Mouse (Mus musculus) heart, adult 18-20 months (tissue): ENCODE results near the gene Trim54. TPM values are rescaled to one million over a fixed set of nuclear protein-coding genes. Genes with fewer than 3 reads are reported as not detected.

ENCODE experiments used
- DNase-seq, 2 experiments: peaks; one replicate each; pipeline ENCODE4 v3.0.0; 2021 to 2022; ENCODE audit warnings: mixed read lengths in 1 of 2
- long read RNA-seq, 2 experiments: library from polyadenylated mRNA; stranded (forward); transcript quantifications; one replicate each; pipeline ENCODE4 v2.0.0; 2021
- total RNA-seq, 2 experiments: library from RNA; stranded (reverse); gene quantifications; 2 replicates each; pipeline ENCODE4 v1.2.3; 2021

The Trim54 gene
- total RNA-seq, result 100 to 1,000 TPM; 344 to 355 TPM
- long read RNA-seq, experiment 1, transcript Trim54-201 (9 exons, 1,434 nt), result major isoform, 359 of 402 reads
- long read RNA-seq, experiment 1, partial matches to known transcripts, result 26 of 402 reads
- long read RNA-seq, experiment 1, other reads (novel, unspliced or antisense), result 17 of 402 reads
- long read RNA-seq, experiment 2, transcript Trim54-201 (9 exons, 1,434 nt), result major isoform, 219 of 264 reads
- long read RNA-seq, experiment 2, partial matches to known transcripts, result 37 of 264 reads
- long read RNA-seq, experiment 2, other reads (novel, unspliced or antisense), result 8 of 264 reads

GRCm38 (mm10) chr5:31116354-31116753 is at the start of gene Trim54:
Gene Trim54 (plus strand): TSS chr5:31116712.
- DNase-seq, result peak; percentile 69 to 81

- no peak for DNase-seq
Measured at GRCm38 (mm10) chr5:31069810-31070209, 46.7 kb upstream of the Trim54 start.

GRCm38 (mm10) chr5:31071059-31071458 is 45.5 kb upstream of the Trim54 start:
- DNase-seq, result no peak

- DNase-seq, result no peak
Measured at GRCm38 (mm10) chr5:31071821-31072220, 44.7 kb upstream of the Trim54 start.

GRCm38 (mm10) chr5:31073176-31073575 is 43.3 kb upstream of the Trim54 start:
- DNase-seq, result peak in 1 of 2 experiments; percentile 53

GRCm38 (mm10) chr5:31076346-31076745 is 40.2 kb upstream of the Trim54 start:
- DNase-seq, result no peak

- peak; percentile 26 to 37 for DNase-seq
Measured at GRCm38 (mm10) chr5:31080059-31080794, 36.3 kb upstream of the Trim54 start.

- DNase-seq, result no peak
Measured at GRCm38 (mm10) chr5:31080795-31081164, 35.7 kb upstream of the Trim54 start.

- peak in 1 of 2 experiments; percentile 55 for DNase-seq
Measured at GRCm38 (mm10) chr5:31081386-31081785, 35.1 kb upstream of the Trim54 start.

GRCm38 (mm10) chr5:31082355-31082754 is 34.2 kb upstream of the Trim54 start:
- DNase-seq, result peak; percentile 73 to 82

GRCm38 (mm10) chr5:31082935-31083625 is 33.4 kb upstream of the Trim54 start:
- peak; percentile 58 to 73 for DNase-seq

- DNase-seq, result no peak
Measured at GRCm38 (mm10) chr5:31083949-31084348, 32.6 kb upstream of the Trim54 start.

- no peak for DNase-seq
Measured at GRCm38 (mm10) chr5:31086606-31087005, 29.9 kb upstream of the Trim54 start.

GRCm38 (mm10) chr5:31087131-31087530 is 29.4 kb upstream of the Trim54 start:
- DNase-seq, result no peak

- no peak for DNase-seq
Measured at GRCm38 (mm10) chr5:31092231-31092975, 24.1 kb upstream of the Trim54 start.

GRCm38 (mm10) chr5:31093151-31094041 is 23.1 kb upstream of the Trim54 start:
- peak; percentile 52 to 56 for DNase-seq

- DNase-seq, result peak in 1 of 2 experiments; percentile 25
Measured at GRCm38 (mm10) chr5:31094100-31094798, 22.3 kb upstream of the Trim54 start.

GRCm38 (mm10) chr5:31094799-31095691 is 21.5 kb upstream of the Trim54 start:
- peak; percentile 76 to 83 for DNase-seq

- DNase-seq, result no peak
Measured at GRCm38 (mm10) chr5:31095711-31096480, 20.6 kb upstream of the Trim54 start.
